Mouse (Mus musculus): ENCODE data around the gene Slc9a3r1.

- TF ChIP-seq EP300 (IDR thresholded peaks at IDR 0.05; ENCODE audit: low read depth) = no peak
- no peak for TF ChIP-seq CTCF (IDR thresholded peaks at IDR 0.05; ENCODE audit: low read depth)
These were observed 45.9 kb downstream of the Slc9a3r1 start for GRCm38 (mm10) chr11:115208776-115209732.

All from liver, postnatal 0 days (tissue).